Mouse (Mus musculus): ENCODE measurements around the gene Spata20.

Spata20 gene

DNA sequence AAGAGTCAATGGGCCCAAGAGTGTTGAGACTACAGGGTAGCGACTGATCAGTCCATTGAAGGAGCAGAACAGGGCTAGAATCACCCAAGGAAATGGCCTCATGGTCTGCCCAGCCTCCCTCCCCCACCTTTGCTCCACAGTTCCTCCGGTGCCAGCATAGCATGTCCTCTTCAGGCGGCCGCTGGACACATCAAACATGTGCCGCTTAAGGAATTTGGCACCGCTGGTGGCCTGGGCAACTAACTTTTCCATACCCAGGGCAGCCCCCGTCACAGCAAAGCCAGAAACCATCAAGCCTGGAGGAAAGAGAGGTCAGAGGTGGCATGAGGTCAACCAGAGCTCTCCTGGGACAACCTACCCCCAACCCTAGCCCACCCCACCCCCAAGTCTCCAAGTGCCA lies 4.0 kb downstream of the Spata20 start:
- no peak for DNase-seq

DNA sequence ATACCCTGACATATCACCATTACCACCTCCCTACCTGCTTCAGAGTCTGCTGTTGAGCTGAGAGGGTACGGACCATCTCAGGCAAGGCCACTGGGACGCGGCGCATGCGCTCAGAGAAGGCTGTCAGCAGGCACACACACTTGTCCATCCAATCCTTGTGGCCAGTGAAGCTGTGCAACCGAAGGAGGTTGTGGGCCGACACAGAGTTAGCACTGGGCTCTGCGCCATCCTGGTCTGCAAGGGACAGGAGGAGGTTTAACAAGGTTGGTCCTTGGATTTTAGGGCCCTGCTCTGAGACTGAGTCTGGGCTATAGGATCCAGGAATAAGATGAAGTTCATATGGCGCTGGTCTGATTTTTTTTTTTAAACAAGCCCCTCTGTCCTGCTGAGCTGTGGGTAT lies 5.6 kb downstream of the Spata20 start:
- no peak for DNase-seq

- no peak for DNase-seq
Measured at GRCm38 (mm10) chr11:94477651-94478050, 8.3 kb downstream of the Spata20 start.

GRCm38 (mm10) chr11:94475722-94476121 lies 10.3 kb downstream of the Spata20 start:
- no peak for DNase-seq

- DNase-seq = no peak
Measured at GRCm38 (mm10) chr11:94474544-94474910, 11.5 kb downstream of the Spata20 start.

DNA sequence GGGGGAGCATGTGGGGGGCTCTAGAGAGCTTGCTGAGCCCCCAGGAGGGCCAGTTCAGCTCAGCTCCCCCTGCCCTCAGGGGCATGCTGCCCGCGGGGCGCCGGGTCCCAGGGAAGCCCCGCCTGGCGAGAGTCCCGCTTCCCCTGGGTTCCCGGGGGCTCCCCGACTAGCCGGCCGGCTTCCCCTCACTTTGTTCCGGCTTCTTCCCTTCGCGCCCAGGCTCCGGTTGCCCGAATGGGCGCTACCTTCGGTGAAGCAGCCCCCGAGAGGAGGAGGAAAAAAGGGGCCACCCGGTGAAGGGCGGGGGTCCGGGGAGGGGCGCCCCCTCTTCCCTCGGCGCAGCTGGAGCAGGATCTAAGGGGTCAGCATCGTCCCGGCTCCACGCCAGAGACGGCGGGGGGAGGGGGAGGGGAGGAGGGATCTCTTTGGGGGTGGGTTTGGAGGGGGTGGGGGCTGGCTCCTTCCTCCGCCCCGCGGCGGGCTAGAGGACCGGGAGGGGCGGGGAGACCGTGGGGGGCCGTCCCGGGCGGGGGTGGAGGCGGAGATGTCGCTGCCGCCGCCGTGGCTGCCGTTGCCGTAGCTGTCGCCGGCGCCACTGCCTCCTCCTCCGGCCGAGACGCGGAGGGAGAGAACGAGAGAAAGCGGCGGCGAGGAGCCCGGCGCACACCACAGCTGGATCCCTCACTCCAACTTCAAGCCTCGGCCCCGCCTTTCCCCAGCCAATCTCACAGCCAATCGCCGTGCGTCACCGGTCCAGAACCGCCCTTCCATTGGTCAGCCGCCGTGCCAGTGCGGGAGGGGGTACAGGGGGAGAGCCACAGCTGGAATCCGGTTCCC lies 12.1 kb downstream of the Spata20 start, which contains the start of gene Cacna1g:
Gene Cacna1g, minus strand, starts transcription at position 492 of the 837 bp plus-strand sequence.
- peak; percentile 90 for DNase-seq

- no peak for DNase-seq
Measured at GRCm38 (mm10) chr11:94472916-94473706, 12.9 kb downstream of the Spata20 start.

DNA sequence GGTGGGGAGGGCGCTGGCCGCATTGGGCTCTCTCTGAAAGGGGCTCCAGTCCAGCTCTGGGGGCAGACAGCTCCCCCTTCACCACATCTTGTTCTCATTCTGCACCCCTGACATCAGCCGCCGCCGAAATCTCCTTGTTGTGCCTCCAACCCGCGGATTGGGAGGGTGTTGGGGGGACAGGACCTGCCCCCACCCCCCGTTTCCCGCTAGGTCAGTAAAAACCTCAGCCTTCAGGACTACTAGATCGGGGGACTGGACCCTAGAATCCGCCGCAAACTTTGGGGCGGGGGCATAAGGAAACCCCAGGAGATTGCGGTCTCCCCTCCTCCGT lies 13.4 kb downstream of the Spata20 start:
- DNase-seq = no peak

DNA sequence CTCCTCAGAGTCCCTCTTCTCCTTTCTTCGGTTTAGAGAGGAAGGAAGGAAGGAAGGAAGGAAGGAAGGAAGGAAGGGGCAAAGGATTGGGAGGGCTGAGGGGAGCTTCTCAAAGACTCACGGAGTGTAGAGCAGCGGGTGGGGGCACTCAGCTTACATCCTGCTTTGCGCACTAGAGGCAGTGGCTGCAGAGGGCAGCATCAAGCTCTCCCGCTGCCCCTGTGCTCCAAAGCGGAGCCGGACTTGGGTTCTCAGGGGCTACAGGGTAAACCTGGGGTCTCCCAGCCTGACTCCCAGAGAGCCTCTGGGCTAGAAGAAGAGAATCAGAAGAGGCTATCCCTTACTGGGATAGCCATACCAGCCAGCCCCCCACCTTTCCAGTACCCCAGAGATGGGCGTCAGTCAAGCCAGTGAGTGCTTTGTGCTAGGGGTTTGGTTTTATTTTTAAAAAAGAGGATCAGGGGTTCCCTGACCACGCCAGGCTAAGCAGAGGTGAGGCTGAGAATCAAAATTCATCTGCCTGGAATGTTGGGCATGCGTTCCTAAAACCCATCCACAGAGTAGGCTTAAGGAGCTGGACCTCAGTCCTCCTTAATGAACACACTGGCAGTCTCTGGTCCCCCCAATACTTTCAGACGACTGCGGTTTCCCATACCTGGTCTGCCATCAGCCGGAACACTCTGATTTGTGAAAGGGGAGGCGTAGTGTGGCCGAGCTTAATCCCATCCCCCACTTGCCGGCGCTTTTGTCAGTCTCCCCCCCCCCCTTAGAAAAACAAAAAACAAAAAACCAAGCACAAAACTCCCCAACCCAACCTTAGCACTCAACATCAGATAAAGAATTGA lies 14.0 kb downstream of the Spata20 start:
- no peak for DNase-seq

DNA sequence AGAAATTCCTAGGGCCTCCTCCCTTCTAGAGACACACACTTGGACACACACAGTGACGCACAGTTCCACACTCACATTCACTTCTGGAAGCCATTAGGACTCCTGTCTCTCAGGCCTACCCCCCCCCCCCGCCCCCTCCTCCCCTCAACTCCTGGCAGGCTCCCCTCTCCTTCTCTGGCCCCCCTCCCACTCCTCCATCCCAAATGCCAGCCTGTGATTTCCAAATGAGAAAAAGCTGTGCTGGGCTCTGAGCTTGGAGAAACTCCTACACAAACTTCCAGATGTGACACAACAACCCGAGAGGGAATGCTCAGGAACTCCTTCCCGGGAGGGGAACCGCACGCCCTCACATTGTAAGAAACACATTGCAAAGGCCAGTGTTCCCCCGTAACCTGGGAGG lies 15.6 kb downstream of the Spata20 start:
- no peak for DNase-seq

DNA sequence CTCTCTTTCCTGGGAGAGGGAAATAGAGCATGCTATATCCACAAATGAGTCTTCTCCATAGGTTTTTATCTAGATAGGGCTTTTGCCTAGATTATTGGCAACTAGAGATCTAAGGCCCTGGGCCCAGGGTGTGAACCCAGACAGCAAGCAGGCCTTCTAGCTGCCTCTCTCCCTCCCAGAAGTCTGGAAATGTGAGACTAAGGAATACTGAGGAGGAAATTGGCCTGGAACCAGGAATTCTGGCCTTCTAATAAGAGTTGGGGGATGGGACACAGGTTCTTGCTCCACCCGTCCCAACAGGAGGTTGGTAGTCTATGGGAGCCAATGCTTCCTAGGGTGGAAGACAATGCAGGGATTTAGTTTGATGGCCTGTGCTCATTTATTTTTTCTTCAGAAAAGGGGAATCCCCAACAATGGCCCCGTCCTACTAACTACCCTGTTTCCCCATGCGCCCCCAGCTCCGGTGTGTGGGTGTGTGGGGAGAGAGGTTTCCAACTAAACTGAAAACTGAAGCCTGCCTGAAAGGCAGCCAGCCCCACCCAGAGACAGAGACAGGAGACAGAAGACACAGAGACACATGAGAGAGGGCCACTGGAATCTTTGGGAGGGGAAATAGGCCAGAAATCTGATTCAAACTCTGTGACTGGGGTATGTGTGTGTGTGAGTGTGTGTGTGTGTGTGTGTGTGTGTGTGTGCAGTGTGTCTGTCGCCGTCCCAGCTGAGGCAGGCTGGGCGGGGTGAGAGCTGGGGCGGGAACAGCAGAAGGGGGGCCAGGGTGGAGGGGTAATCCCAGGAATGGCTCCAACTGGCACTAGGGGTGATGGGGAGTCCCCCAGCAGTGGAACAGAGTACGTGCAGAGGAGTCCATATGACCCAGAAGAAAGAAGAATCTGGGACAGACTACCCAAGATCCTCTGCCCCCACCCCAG lies 16.6 kb downstream of the Spata20 start:
- no peak for DNase-seq

DNA sequence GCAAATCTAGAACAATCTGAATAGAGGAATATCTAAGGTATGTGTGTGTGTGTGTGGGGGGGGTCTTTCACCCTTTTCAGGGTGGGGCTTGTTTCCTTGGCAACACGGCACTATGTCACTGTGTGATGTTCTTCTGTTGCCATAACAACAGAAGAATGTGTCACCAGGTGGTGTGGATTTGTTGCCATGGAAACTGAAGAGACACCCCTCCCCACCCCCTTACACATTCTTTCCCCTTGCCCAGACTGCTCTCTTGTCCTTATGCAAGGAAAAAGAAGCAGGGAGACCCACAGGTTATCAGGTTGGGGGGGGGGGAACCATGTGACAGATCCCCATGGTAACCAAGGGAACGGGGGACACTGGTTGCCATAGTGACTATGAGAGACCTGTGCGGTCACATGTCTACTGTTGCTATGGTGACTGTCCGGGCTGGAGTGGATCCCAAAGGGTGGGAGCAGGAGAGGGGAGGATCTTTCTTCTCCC lies 17.4 kb downstream of the Spata20 start:
- DNase-seq = no peak

DNA sequence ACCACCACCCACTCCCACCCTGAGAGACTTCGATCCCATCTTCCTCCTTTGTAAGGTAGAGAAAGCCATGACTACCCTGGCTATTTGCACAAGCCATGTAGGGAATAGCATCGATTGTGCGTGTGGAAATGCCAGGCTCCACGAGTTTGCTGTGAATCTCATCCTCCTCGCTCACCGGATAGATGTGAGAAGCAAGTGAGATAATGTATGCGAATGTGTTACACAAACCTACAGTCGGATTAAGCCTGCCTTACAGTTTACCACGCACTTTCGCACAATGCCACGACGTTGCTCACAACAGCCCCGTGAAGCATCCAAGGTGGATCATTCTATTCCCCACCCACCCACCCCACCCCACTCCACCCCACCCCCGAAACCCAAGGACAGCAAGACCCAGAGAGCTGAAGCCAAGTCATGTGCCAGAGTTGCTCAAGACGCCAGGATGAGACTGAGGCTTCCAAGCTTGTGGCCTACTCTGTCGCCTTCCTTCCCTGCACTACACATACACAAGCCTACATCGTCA lies 19.6 kb downstream of the Spata20 start:
- no peak for DNase-seq

GRCm38 (mm10) chr11:94464170-94464569 lies 21.8 kb downstream of the Spata20 start:
- no peak for DNase-seq

GRCm38 (mm10) chr11:94461856-94462255 lies 24.1 kb downstream of the Spata20 start:
- DNase-seq = no peak

GRCm38 (mm10) chr11:94457001-94457400 lies 29.0 kb downstream of the Spata20 start:
- no peak for DNase-seq

DNA sequence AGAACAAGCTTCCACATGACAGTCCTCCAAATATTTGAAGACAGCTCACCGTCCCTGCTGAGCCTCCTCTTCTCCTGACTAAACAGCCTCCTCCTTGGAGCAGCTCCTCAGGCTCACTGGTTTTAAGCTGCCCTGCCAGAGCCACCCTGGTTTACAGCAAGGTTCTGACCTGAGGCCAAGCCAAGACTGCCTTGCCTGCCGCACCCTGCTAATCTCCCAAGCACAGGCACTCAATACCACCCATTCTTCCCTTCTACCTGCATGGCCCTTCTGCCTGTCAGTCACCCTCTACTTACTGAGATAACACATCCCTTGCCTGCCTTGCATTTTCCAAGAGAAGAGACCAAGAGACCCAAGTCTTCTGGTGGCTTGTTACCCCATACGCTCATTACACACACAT lies 29.6 kb downstream of the Spata20 start:
- DNase-seq = no peak

DNA sequence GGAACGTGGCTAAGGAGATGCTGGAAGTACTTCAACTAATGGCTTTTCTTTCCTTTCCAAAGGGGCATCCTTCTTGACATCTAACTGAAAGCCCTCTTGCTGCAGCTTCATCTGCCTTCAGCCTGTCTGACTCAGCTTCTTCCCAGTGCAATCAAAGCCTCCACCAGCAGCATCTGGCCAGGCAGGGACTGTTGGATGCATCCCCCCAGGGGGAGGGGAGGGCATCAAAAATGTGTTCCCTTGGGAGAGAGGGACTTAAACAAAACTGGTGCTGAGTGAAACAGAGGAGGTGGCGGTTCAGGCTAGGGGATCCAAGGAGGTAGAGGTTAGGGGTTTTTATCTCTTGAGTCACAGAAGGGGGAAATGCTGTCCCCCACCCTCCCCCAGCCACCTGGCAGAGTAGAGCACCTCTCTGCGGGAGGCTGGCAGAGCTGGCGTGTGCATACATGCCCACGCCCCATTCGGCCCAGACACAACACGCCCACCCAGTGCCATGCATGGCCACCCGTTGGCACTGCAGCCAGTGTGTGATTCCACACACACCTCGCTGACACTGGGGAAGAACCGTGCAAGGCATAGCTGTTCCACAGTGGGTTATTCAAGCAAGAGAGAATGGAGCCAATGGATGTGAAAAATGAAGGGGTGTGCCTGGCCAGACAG lies 30.7 kb downstream of the Spata20 start:
- no peak for DNase-seq

DNA sequence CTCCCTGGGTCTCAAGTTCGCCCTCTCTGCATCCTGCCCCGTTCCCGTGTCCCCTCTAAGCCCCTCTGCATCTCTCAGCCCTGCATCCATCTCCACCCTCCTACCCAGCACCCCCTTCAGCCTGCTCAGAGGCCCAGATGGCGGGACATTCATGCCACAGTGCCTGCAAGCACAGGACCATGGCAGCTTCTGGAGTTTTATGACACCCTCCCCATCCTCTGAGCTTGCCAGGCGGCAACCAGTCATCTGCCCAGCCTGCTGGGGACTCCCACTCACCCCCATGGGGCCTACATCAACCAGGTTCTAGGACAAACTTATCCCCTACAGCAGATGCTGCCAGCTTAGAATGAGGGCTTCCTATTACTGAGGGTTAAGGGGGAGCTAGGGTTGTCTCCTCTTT lies 31.2 kb downstream of the Spata20 start:
- no peak for DNase-seq

DNA sequence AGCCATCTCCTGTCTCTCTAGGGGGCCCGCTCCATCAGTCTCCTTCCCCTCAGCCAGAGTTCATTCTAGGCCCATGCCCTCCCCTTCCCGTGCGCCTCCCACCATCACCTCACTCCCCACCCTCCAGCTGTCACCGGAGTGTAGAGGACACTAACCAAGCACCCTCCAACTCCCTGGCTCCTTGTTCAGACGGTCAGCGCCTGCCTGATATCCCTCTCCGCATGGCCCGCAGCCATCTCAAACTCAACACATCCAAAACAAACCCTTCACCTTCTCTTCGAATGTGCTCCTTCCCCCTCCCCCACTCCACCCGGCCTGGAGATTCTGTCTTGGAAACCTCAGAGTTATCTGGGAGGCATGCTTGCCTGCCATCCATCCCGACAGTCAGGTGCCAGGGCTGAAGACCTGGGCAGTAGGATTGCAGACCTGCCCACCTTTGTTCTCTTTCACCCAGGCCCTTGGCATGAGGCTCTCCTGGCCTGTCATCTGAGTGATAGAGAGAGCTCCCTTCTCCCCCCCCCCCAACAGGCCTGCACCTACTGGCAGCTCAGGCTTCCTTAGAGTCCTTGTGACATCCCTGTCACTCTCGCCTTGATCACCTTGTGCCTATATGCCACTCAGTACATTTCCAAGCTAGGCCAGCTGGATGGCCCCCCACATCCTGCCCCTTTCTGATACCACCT lies 34.7 kb downstream of the Spata20 start:
- peak; percentile 69 for DNase-seq

DNA sequence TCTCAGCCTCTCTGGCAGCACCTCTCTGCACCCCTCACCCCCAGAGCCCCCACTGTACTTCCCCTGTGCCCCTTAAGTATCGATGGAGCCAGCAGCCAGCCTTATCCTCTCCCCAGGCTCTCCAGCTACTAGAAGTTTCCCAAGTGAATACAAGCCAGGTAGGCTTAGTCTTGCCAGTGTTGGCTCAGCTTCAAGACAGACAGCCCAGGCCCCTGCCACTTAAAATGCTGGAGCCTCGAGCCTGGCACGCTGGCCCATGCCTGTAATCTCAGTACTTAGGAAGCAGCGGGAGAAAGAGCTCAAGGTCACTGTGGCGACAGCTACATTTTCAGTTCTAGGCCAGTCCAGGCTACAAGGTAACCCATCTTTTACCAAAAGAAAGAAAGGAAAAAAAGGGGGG lies 36.1 kb downstream of the Spata20 start:
- peak; percentile 22 for DNase-seq
